Comparison of ENCODE assay signal across 8 mouse cellular contexts in genomic region chr3:73057197-73057811, GRCm38 (mm10). TPM values are rescaled to one million over a fixed set of nuclear protein-coding genes. Genes with fewer than 3 reads are reported as not detected.
DNase-seq lines count a peak whose midpoint lies in the region; ATAC-seq lines count a peak whose summit lies in the region.
"Had no signal": no experiment of that assay in that cellular context is flagged by ENCODE, and none has a peak within 500 bp of the region (broad histone marks: within the 10 kb centered on the region; RNA-seq: fewer than 3 reads in every experiment).

TSS of gene Slitrk3 (minus strand) at chr3:73057803.

- peak within 1 kb of the TSS; percentile 86 for H3K4me2 ChIP-seq in forebrain, embryonic 12.5 days
- peak within 1 kb of the TSS; percentile 73 for H3K4me2 ChIP-seq in midbrain, embryonic 15.5 days

- H3K4me1 ChIP-seq in forebrain, embryonic 12.5 days: peaks cover 9% of the 10 kb centered on the region
- H3K4me1 ChIP-seq in midbrain, embryonic 15.5 days: peaks cover 20% of the 10 kb centered on the region

- H3K9me3 ChIP-seq in forebrain, embryonic 12.5 days: no peaks in the 10 kb centered on the region
- H3K9me3 ChIP-seq in midbrain, embryonic 15.5 days: no peaks in the 10 kb centered on the region

- peak; percentile 76 for ATAC-seq in forebrain, embryonic 12.5 days (ENCODE audit: low FRiP score)
- ATAC-seq in midbrain, embryonic 15.5 days (replicated peaks): peak; percentile 78
- no peak for ATAC-seq in erythroblast, adult 5-6 weeks (replicated peaks; ENCODE audit: low FRiP score, poor library complexity, severe bottlenecking)

- DNase-seq in 3134 (ENCODE audit: extremely low read depth, insufficient read length, low spot score): peak; percentile 1
- peak; percentile 16 for DNase-seq in ZHBTc4 (ENCODE audit: low read depth, low spot score)
- peak; percentile 60 to 65 for DNase-seq in layer of hippocampus, postnatal 25 days (ENCODE audit: extremely low spot score in 1 of 2, low spot score in 1 of 2)
- DNase-seq in urinary bladder, adult 2 months (ENCODE audit: low spot score): no peak

- 0% methylated on average over 43 of the region's 44 CpGs for WGBS in forebrain, embryonic 12.5 days
- WGBS in midbrain, embryonic 15.5 days: under 1% methylated on average over 44 of the region's 44 CpGs

- no peaks in the 10 kb centered on the region for H3K36me3 ChIP-seq in forebrain, embryonic 12.5 days (replicated peaks)
- no peaks in the 10 kb centered on the region for H3K36me3 ChIP-seq in midbrain, embryonic 15.5 days (replicated peaks)

- peak within 1 kb of the TSS; percentile 66 for H3K9ac ChIP-seq in forebrain, embryonic 12.5 days
- peak within 1 kb of the TSS; percentile 79 for H3K9ac ChIP-seq in midbrain, embryonic 15.5 days

- no peak within 1 kb of the TSS for H3K27ac ChIP-seq in forebrain, embryonic 12.5 days
- peak within 1 kb of the TSS; percentile 88 for H3K27ac ChIP-seq in midbrain, embryonic 15.5 days

- H3K4me3 ChIP-seq in forebrain, embryonic 12.5 days (replicated peaks): peak within 1 kb of the TSS; percentile 65
- H3K4me3 ChIP-seq in midbrain, embryonic 15.5 days: peak within 1 kb of the TSS; percentile 70

- peaks cover 20% of the 10 kb centered on the region for H3K27me3 ChIP-seq in forebrain, embryonic 12.5 days
- no peaks in the 10 kb centered on the region for H3K27me3 ChIP-seq in midbrain, embryonic 15.5 days (replicated peaks)

RNA-seq across cellular contexts. Expression of gene Slitrk3, which starts in this region (rescaled TPM):
- 3.4 and 4.9 TPM in 2 replicates for polyA plus RNA-seq in forebrain, embryonic 12.5 days (2016; fragmentation: Nextera tagmentation; extraction: Ambion mirVana)
- total RNA-seq in layer of hippocampus, postnatal 25 days (2021): 100 to 1,000 TPM in 1 of 2 experiments, 10 to 100 TPM in 1; 83.6 to 104 TPM
- 21.6 and 22.4 TPM in 2 replicates for polyA plus RNA-seq in midbrain, embryonic 15.5 days (2015; fragmentation: Nextera tagmentation; extraction: Ambion mirVana)
- polyA plus RNA-seq in urinary bladder, adult 2 months (2012; rRNA removed): 0.17 and 0.21 TPM in 2 replicates
- total RNA-seq in erythroblast, adult 5-6 weeks (2015; ENCODE audit: low replicate concordance): not detected in 2 replicates
- not detected in 2 replicates for total RNA-seq in erythroblast, adult 5-6 weeks (2017; ENCODE audit: low replicate concordance)
- total RNA-seq: neutrophil, adult 5-6 weeks had no signal

Comparison
In these comparisons a context has a peak if more than half of its experiments do, and no peak if none do; other contexts are left out.
1. RNA of gene Slitrk3 (total RNA-seq): 83.6 to 104 TPM in layer of hippocampus, postnatal 25 days; not detected in erythroblast, adult 5-6 weeks; every median in the first group is over 10 times any median in the second.